Mouse (Mus musculus) C2C12 (cell line): ENCODE measurements around the gene Setd3. TPM values are rescaled to one million over a fixed set of nuclear protein-coding genes. Genes with fewer than 3 reads are reported as not detected.
A peak's percentile ranks its signal among the peaks of the same experiment; 100 is the strongest.

Experiments
- H3K27me3 ChIP-seq: one replicate; pipeline ENCODE4 v1.6.1; 2011; ENCODE audit not compliant: control insufficient read depth, insufficient read depth, insufficient read length
- H3K36me3 ChIP-seq: one replicate; pipeline ENCODE4 v1.6.1; 2011; ENCODE audit not compliant: control insufficient read depth, insufficient read depth
- H3K4me3 ChIP-seq: one replicate; pipeline ENCODE4 v1.5.1; 2011; ENCODE audit warnings: mild to moderate bottlenecking, control low read depth; ENCODE audit not compliant: poor library complexity, insufficient read depth, severe bottlenecking
- H3K79me2 ChIP-seq: one replicate; pipeline ENCODE4 v1.6.1; 2011; ENCODE audit not compliant: control insufficient read depth, insufficient read depth
- H3K79me3 ChIP-seq: one replicate; pipeline ENCODE4 v1.6.1; 2011; ENCODE audit warnings: low read depth, control low read depth
- H3ac ChIP-seq: one replicate; pipeline ENCODE3; 2011; ENCODE audit warnings: low read depth; ENCODE audit not compliant: control insufficient read depth, insufficient read length
- CEBPB ChIP-seq: IDR thresholded peaks from one replicate; pipeline ENCODE4 v1.6.1; 2011; ENCODE audit warnings: low read depth, mild to moderate bottlenecking, control low read depth, moderate library complexity
- CTCF ChIP-seq: IDR thresholded peaks from one replicate; pipeline ENCODE4 v1.5.1; 2011; ENCODE audit not compliant: control insufficient read depth, insufficient read depth, insufficient read length
- FOSL1 ChIP-seq: IDR thresholded peaks from one replicate; pipeline ENCODE4 v1.8.0; 2011; ENCODE audit warnings: mild to moderate bottlenecking, low read length; ENCODE audit not compliant: poor library complexity, insufficient read depth, severe bottlenecking
- MAX ChIP-seq: IDR thresholded peaks from one replicate; pipeline ENCODE4 v1.6.1; 2011; ENCODE audit warnings: mild to moderate bottlenecking, control low read depth
- MYOD1 ChIP-seq: IDR thresholded peaks from one replicate; pipeline ENCODE4 v1.6.1; 2011; ENCODE audit warnings: low read depth; ENCODE audit not compliant: control insufficient read depth, insufficient read length
- MYOG ChIP-seq: IDR thresholded peaks from one replicate; pipeline ENCODE4 v1.6.1; 2011; ENCODE audit not compliant: control insufficient read depth, insufficient read length; ENCODE audit errors: extremely low read depth
- USF1 ChIP-seq: IDR thresholded peaks from one replicate; pipeline ENCODE4 v1.6.1; 2011; ENCODE audit warnings: low read depth, mild to moderate bottlenecking, control low read depth, moderate library complexity
- polyA plus RNA-seq: library from polyadenylated mRNA; unstranded; fragments of >200 nt; fragmentation: generic; extraction: Trizol; gene quantifications from one replicate; pipeline ENCODE4 v1.2.1, GENCODE M21; 2012; ENCODE audit warnings: missing spikeins

Setd3 gene
- polyA plus RNA-seq, 1 experiment, result 36.8 TPM

- no peak for TF ChIP-seq USF1
- TF ChIP-seq FOSL1, result no peak
- TF ChIP-seq MAX, result no peak
- no peak for TF ChIP-seq MYOD1
- no peak for TF ChIP-seq MYOG
- no peak for TF ChIP-seq CEBPB
- no peak for TF ChIP-seq CTCF
- Histone ChIP-seq H3K27me3 (no peaks in the 10 kb centered on the region), H3K79me3 (peaks cover 4% of the 10 kb centered on the region), H3K36me3 (peaks cover 20% of the 10 kb centered on the region), H3K79me2 (no peaks in the 10 kb centered on the region), H3ac (no peak overlapping the region), H3K4me3 (no peak overlapping the region)
These were observed 46.6 kb downstream of the Setd3 start for GRCm38 (mm10) chr12:108132450-108133070.

DNA sequence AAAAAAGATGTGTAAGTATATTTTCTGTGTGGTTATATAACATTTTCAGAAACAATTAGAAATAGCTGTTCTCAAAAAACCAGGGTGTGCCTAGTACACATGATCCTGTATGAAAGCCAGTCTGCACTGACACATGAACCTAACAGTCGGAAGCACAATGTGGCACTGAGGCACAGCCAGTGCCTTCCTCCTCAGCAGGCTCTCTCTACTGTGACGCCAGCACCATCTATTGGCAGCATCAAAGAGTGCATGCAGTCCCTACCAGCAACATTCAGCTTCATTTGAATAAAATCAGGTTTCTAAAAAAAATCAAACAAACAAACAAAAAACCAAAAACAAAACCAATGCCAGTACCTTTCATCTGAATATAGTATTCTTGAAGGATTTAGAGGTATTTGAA lies 57.8 kb downstream of the Setd3 start:
- Histone ChIP-seq H3K79me2 (no peaks in the 10 kb centered on the region), H3K27me3 (no peaks in the 10 kb centered on the region)

GRCm38 (mm10) chr12:108120434-108120833 lies 58.7 kb downstream of the Setd3 start:
- Histone ChIP-seq H3K4me3 (no peak overlapping the region), H3K79me2 (no peaks in the 10 kb centered on the region), H3K79me3 (no peaks in the 10 kb centered on the region), H3ac (no peak overlapping the region), H3K27me3 (no peaks in the 10 kb centered on the region), H3K36me3 (peaks cover 3% of the 10 kb centered on the region)
- TF ChIP-seq FOSL1, result no peak
- no peak for TF ChIP-seq MYOD1
- TF ChIP-seq CEBPB, result no peak
- TF ChIP-seq USF1, result no peak
- TF ChIP-seq CTCF, result no peak
- no peak for TF ChIP-seq MYOG
- no peak for TF ChIP-seq MAX

More for the DNA sequence above, 57.8 kb downstream of the Setd3 start:
- no peak for TF ChIP-seq MYOD1
- no peak for TF ChIP-seq CEBPB
- no peak for TF ChIP-seq MYOG
- TF ChIP-seq CTCF, result peak; percentile 43
- no peaks in the 10 kb centered on the region for H3K79me3 ChIP-seq
- H3K4me3 ChIP-seq, result no peak overlapping the region
- no peak overlapping the region for H3ac ChIP-seq
- H3K36me3 ChIP-seq, result peaks cover under 1% of the 10 kb centered on the region

DNA sequence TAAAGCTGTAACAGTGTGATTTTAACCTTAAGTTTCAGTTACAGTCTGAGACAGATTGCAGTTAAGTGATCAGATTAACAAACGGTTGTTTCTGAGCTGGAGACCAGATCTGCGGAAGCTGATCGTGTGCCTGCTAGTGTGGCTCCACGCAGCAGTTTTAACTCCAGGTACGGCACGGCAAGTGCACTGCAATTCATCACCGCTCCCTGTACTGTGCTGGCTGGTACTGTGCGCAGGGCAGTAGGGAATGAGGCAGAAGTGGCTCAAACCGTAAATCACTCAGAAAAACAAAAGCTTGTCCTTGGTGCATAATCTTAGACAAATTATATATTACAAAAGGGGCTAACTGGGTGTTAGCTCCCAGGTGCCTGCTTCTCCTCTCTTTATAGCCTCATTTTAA lies 59.2 kb downstream of the Setd3 start:
- no peaks in the 10 kb centered on the region for H3K79me2 ChIP-seq
- TF ChIP-seq MAX (no peak), CEBPB (no peak), MYOG (no peak), CTCF (no peak), USF1 (no peak), MYOD1 (no peak), FOSL1 (no peak)

GRCm38 (mm10) chr12:108118902-108119531 lies 60.1 kb downstream of the Setd3 start:
- TF ChIP-seq MYOD1, result no peak
- no peak for TF ChIP-seq MYOG
- TF ChIP-seq USF1, result no peak
- no peak for TF ChIP-seq MAX
- no peak for TF ChIP-seq CTCF
- TF ChIP-seq CEBPB, result no peak
- no peak for TF ChIP-seq FOSL1
- H3K36me3 ChIP-seq, result peaks cover 3% of the 10 kb centered on the region
- no peaks in the 10 kb centered on the region for H3K27me3 ChIP-seq
- no peak overlapping the region for H3K4me3 ChIP-seq
- H3ac ChIP-seq, result no peak overlapping the region
- H3K79me2 ChIP-seq, result no peaks in the 10 kb centered on the region
- H3K79me3 ChIP-seq, result no peaks in the 10 kb centered on the region

More for the DNA sequence above, 59.2 kb downstream of the Setd3 start:
- no peak overlapping the region for H3K4me3 ChIP-seq
- peaks cover 3% of the 10 kb centered on the region for H3K36me3 ChIP-seq
- H3K79me3 ChIP-seq, result no peaks in the 10 kb centered on the region
- no peak overlapping the region for H3ac ChIP-seq
- H3K27me3 ChIP-seq, result no peaks in the 10 kb centered on the region

DNA sequence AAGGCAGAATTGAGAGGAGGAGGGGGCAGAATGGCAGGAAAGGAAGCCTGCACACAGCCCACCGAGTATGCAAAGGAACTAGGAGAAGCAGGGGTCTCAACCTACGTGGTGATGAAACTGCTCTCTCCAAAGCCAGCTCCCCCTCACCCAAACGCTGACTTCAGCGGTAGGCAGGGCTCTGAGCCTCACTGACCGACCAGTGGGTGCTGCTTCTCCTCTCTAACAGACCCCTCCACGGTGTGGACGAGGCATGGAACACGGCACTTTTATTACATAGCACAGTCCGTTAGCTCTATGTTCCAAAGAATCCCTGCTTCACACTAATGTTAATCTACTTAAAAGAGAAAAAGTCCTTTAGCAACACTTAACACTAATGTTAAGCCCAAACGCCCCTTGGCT lies 60.6 kb downstream of the Setd3 start:
- Histone ChIP-seq H3K36me3 (peaks cover 3% of the 10 kb centered on the region), H3K4me3 (no peak overlapping the region), H3K79me2 (no peaks in the 10 kb centered on the region), H3K79me3 (no peaks in the 10 kb centered on the region), H3K27me3 (no peaks in the 10 kb centered on the region), H3ac (no peak overlapping the region)
- no peak for TF ChIP-seq FOSL1
- TF ChIP-seq CEBPB, result no peak
- TF ChIP-seq MYOD1, result no peak
- no peak for TF ChIP-seq MAX
- no peak for TF ChIP-seq CTCF
- no peak for TF ChIP-seq USF1
- no peak for TF ChIP-seq MYOG
